Mouse (Mus musculus): Measurements from ENCODE around the gene Prrg2.

Gene Prrg2

GRCm38 (mm10) chr7:45088597-45088996, 26.1 kb upstream of the Prrg2 start:
- DNase-seq = no peak

GRCm38 (mm10) chr7:45086084-45086483, 23.6 kb upstream of the Prrg2 start:
- no peak for DNase-seq

GRCm38 (mm10) chr7:45083300-45083890, 20.9 kb upstream of the Prrg2 start:
- no peak for DNase-seq

- DNase-seq = no peak
Observed at GRCm38 (mm10) chr7:45082401-45083299, 20.2 kb upstream of the Prrg2 start.

- no peak for DNase-seq
Observed at GRCm38 (mm10) chr7:45081016-45081415, 18.5 kb upstream of the Prrg2 start.

GRCm38 (mm10) chr7:45079856-45080255, 17.4 kb upstream of the Prrg2 start:
- DNase-seq = peak; percentile 97

- DNase-seq = peak; percentile 74
Observed at GRCm38 (mm10) chr7:45078513-45078912, 16.0 kb upstream of the Prrg2 start.

GRCm38 (mm10) chr7:45077829-45078228, 15.4 kb upstream of the Prrg2 start:
- no peak for DNase-seq

- DNase-seq = no peak
Observed at GRCm38 (mm10) chr7:45077322-45077721, 14.8 kb upstream of the Prrg2 start.

- DNase-seq = no peak
Observed at GRCm38 (mm10) chr7:45076501-45076900, 14.0 kb upstream of the Prrg2 start.

GRCm38 (mm10) chr7:45075405-45075804, 12.9 kb upstream of the Prrg2 start:
- no peak for DNase-seq

- DNase-seq = no peak
Observed at GRCm38 (mm10) chr7:45073949-45074348, 11.5 kb upstream of the Prrg2 start.

- DNase-seq = no peak
Observed at GRCm38 (mm10) chr7:45073171-45073707, 10.8 kb upstream of the Prrg2 start.

GRCm38 (mm10) chr7:45072230-45072629, 9.8 kb upstream of the Prrg2 start:
- DNase-seq = no peak

GRCm38 (mm10) chr7:45069671-45070070, 7.2 kb upstream of the Prrg2 start:
- no peak for DNase-seq

GRCm38 (mm10) chr7:45068000-45068318, 5.5 kb upstream of the Prrg2 start:
- DNase-seq = no peak

GRCm38 (mm10) chr7:45067190-45067999, 4.9 kb upstream of the Prrg2 start:
- DNase-seq = no peak

GRCm38 (mm10) chr7:45061532-45062075, 873 bp downstream of the Prrg2 start:
- no peak for DNase-seq

- DNase-seq = no peak
Observed at GRCm38 (mm10) chr7:45060632-45061122, 1.8 kb downstream of the Prrg2 start.

GRCm38 (mm10) chr7:45058607-45059571, 3.6 kb downstream of the Prrg2 start:
- DNase-seq = no peak

GRCm38 (mm10) chr7:45056972-45057348, 5.5 kb downstream of the Prrg2 start:
- no peak for DNase-seq
